Mouse (Mus musculus): ENCODE results near the gene Tbrg4.

Tbrg4 gene

DNA sequence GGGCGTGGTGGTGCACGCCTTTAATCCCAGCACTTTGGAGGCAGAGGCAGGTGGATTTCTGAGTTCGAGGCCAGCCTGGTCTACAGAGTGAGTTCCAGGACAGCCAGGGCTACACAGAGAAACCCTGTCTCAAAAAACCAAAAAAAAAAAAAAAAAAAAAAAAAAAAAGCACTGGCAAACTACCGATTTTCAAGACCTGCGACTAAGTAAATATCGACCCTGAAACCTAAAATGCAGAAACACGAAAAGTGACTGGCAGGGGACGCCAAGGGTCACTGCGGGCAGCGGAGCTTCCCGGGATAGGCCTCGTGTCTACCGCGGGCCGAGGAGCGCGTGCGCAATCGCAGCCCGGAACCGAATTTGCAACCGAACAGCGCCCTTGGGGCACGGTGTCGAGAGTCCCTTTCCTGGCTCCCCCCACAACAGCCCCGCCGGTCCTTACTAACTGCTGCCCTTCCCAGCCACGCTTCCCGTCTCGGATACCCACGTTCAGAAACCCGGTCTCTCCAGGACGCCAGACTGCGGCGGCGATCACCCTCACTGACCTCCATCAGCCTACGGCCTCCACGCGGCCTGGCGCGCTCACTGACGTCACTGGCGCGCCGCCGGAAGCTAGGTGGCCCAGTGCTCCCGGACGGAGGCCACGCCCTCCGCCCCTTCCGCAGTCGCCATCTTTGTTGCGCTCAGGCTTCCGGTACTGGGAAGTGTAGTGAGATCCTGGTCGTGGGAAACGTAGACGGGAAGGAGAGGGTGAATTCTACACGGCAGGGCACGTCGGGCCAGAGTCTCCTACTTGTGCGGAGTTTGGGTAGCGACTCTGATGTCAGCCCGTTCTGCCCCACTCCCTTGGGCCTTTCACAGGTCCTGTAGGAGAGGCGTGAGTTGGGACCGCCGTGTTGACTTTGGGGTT, at the start of gene Tbrg4:
Gene Tbrg4, minus strand, starts transcription at position 590 of the 910 bp plus-strand sequence.
- DNase-seq (ENCODE audit: low spot score in 2 of 2), result peak; percentile 88 to 94

DNA sequence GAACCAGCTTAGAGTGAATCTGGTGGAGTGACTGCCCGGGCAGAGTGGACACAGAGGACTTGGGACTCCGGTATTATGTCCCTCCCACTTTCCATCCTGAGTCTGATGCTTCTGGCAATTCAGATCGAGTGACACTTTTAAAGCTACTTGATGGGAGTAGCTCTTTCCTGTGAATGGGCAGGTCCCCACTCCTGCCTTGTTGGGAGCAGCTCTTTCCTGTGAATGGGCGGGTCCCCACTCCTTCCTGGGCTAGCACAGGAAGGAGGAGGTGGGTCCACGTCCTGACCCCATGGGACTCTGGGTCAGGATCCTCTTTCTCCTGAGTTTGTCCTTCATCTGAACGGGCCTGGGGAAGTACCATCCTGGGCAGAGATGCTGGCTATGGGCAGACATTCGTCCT, 49.5 kb upstream of the Tbrg4 start:
- DNase-seq (ENCODE audit: low spot score in 2 of 2), result no peak

DNA sequence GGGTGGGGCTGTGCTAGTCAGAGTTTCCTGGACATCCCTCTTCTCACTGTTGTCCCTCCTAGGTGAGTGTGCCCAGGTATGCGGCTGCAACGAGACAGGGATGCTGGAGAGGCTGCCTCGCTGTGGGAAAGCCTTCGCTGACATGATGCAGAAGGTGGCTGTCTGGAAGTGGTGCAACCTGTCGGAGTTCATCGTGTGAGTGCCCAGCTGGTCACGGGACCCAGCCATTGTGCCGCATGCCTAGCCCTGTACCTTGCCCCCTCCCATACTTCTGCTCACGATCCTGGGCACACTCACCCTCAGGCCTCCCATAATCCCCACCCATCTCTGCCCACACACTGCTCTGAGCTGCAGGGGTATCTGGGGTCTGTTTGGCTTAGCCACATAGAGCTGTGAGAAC, 48.8 kb upstream of the Tbrg4 start:
- no peak for DNase-seq (ENCODE audit: low spot score in 2 of 2)

DNA sequence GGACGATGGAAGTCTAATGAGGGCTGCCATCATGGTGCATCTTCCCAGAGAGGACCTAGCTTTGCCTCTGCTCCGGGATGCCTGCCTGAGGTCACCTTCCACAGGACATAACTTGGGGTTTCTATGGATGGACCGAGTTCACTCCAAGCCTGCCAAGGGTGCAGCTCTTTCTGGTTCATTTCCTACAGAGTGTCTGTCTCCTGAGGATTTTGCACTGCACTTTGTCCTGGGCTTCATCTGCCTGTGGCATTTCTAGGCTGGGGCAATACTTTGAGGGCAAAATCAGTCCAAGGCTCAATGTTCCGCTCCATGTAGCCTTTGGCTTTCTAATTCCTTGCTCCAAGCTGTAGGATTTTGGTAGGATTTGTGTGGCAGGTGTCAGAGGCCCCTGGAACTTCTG, 45.0 kb upstream of the Tbrg4 start:
- no peak for DNase-seq (ENCODE audit: low spot score in 2 of 2)

DNA sequence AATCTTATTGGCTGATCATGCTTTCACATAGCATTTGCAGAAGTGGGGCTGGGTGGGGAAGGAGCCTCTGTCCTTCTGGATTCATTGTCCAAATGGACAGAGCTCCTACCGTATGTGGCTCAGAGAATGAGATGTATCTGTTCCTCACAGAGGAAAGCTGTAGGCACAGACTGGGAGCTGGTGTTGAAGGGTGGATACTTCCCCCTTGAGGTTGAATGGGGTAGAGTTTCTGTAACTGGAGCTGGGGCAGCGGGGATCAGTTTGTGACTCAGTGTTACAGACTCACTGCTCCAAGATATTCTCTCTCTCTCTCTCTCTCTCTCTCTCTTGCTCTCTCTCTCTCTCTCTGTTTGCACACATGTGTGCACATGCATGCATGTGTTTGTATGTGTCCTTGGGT, 44.2 kb upstream of the Tbrg4 start:
- no peak for DNase-seq (ENCODE audit: low spot score in 2 of 2)

DNA sequence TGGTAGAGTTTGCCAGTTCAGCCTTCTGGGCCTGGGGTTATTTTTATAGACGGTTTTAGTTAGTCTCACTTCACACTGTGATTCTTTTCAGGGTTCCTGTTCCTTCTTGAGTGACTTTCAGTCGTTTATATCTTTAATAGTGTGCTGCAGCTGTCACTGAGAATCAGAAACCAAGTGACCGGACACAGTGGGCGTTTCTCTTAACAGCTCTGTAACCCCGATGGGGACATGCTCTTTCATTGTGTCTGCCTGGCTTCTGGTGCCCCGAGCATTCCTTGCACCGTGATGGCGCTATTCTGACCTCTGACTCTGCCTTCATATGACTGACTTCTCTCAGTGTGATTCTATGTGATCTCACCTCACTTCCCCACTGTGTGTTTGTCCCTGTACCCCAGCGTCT, 43.2 kb upstream of the Tbrg4 start:
- no peak for DNase-seq (ENCODE audit: low spot score in 2 of 2)

DNA sequence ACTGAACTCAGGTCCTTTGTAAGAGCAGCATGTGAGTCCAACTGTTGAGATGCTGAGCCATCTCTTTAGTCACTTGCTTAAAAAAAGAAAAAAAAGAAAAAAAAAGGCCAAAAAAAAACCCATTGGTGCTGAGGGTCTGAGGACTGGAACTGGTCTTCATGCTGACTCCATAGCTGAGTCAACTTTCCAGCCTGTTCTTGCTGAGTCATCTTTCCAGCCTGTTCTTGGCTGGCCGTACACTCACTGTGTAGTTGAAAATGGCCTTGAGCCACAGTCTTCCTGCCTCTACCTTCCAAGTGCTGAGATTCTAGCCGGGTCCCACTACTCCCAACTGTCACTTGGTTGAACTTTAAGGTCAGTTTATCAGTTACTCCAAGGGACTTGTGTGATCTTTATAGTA, 40.8 kb upstream of the Tbrg4 start:
- no peak for DNase-seq (ENCODE audit: low spot score in 2 of 2)

DNA sequence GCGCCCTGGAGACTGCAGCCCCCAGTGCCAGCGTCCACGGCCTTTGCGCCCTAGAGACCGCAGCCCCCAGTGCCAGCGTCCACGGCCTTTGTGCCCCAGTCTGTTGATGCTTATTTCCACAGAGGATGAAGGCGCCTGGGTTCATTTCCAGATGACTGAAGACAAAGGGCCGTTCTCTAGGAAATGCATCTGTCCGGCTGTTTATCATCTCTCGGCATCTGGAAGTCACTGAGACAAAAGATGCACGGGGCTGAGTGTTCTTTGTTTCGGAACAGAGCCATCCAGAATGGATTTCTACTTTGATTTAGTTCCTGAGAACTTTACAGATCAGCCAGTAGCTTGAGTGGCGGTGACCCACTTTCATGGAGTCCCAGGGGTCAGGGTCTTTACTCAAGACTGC, 35.3 kb upstream of the Tbrg4 start:
- DNase-seq (ENCODE audit: low spot score in 2 of 2), result no peak

DNA sequence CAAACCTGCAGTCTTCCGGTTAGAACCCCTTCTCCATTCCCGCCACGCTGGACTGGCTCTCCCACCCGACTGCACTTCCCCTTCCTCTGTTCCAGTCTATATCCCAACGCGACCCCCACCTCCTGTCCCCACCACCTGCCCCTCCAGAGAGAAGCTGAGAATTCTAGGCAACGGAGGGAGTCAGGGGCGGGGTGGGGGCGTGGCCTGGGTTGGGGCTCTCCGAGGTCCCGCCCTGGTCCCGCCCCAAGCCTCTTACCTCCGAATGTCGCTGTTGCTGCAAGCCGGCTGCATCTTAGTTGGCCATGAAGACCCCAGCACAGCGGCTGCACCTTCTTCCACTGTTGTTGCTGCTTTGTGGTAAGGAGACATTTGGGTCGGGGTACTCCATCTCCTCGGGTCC, 32.4 kb upstream of the Tbrg4 start, which contains the start of gene Ramp3:
Gene Ramp3, plus strand, starts transcription at position 251 of the 400 bp plus-strand sequence.
- peak in 1 of 2 experiments; percentile 57 for DNase-seq (ENCODE audit: low spot score in 2 of 2)

DNA sequence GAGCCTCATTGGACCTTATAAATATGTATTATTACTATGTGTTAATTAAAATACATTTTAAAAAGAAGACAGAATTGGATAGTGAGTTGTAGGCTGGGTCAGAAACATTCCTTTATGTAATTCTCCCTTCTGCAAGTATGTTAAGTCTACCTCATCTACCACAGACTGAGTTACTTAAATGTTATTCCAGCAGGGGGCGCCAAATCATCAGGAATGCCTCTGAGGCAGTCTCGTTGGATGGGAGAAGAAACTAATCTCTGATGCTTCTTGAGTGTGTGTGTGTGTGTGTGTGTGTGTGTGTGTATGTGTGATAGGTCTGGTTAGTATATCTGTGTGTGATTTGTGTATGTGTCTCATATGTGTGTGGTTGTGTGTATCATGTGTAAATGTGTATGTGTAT, 29.0 kb upstream of the Tbrg4 start:
- DNase-seq (ENCODE audit: low spot score in 2 of 2), result peak; percentile 65 to 87

DNA sequence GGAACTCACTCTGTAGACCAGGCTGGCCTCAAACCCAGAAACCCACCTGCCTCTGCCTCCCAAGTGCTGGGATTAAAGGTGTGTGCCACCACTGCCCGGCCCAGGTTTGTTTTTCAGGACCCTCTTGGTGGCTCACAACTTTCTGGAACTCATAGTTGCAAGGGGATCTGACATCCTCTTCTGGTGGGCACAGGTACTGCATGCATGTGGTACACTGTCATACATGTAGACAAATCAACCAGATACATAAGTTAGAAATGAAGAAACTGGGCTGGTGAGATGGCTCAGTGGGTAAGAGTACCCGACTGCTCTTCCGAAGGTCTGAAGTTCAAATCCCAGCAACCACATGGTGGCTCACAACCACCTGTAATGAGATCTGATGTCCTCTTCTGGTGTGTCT, 27.1 kb upstream of the Tbrg4 start:
- peak in 1 of 2 experiments; percentile 50 for DNase-seq (ENCODE audit: low spot score in 2 of 2)

DNA sequence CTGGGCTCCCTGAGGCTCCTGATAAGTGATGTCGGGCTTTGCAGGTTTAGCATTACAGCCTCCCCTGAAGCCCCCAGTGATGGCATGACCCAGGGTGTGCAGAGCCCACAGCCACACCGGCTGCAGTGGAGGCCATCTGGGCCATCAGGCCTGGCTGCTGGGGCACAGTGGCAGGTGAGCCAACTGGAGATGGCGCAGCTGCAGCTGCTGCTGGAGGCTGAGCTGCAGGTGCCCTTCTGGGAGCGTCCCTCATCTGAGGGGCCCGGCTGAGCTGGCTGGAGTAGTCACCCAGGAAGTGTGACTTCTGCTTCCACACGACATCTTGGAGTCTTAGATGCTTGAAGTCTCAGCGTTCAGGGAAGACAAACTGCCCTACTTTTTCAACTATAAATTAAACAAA, 24.7 kb upstream of the Tbrg4 start:
- no peak for DNase-seq (ENCODE audit: low spot score in 2 of 2)

DNA sequence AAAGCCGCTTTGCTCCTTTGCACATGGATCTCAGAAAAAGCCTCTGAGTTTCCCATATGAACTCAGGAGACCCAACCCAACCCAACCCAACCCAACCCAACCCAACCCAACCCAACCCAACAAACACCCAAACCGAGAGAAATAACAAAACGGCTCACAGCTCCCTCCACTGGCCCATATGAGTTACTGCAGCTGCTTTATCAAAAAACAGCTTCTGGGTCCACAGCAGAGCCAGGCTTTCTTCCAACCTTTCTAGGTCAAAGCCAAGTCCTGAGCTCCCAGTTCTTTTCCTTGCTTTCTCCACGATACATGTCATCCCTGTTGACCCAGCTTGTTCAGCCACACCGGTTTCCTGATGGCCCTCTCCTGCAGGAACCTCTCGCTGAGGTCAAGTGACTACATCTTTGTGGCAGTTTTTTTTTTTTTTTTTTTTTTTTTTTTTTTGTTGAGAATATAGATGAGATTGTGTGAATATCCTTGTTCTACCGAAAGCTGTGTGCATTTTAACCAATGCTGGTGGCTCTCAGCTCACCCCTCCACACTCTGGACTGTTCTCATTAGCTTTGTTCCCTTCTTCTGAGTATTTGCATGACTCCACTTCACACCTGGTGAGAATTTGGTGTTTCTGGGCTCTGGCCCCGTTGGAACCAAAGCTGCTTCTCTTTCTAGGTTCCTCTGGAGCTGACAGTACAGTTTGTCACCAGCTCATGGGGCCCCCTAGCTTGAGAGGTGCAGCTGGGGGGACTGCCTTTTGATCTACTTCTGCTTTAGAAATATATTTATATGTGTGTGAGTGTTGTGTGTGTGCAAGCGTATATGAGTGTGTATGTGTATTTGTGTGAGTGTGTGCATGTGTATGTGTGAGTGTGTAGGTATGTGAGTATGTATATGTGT, 22.2 kb upstream of the Tbrg4 start:
- no peak for DNase-seq (ENCODE audit: low spot score in 2 of 2)

DNA sequence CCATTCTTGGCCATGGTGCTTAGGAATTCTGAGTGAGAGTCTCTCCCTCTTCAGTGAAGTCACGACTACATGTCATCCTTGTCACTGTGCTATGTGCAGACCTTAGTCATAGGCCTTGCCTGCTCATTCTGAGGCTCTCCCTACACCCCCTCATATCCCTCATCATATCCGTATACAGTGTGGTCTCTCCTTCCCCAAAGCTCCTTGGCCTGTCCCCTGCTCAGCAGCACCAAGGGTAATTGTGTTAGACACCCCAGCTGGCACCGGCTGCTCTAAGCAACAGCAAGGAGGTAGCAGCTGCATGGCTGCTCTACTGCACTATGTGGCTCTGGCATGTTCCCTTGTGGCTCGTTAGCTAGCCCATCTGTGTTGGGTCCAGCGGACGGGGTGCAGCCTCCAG, 18.7 kb upstream of the Tbrg4 start:
- no peak for DNase-seq (ENCODE audit: low spot score in 2 of 2)

DNA sequence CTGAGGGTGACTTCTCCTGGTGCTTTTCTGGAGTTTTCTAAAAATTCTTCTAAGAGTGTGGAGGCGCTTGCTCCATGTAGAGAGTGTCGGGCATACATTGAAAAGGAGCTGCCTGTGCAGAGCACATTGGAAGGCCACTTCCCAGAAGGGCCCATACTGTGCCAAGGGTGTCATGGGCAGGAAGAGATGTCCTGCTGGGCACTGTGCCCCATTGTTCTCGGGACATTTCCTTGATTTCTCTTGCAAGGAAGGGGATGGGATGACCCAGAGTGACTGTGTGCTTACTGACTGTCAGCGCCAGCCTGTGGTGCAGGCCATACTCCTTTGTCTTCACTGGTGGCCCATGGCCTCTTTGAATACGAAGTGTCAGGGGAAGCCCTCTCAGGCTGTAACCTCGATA, 13.2 kb upstream of the Tbrg4 start:
- DNase-seq (ENCODE audit: low spot score in 2 of 2), result no peak

DNA sequence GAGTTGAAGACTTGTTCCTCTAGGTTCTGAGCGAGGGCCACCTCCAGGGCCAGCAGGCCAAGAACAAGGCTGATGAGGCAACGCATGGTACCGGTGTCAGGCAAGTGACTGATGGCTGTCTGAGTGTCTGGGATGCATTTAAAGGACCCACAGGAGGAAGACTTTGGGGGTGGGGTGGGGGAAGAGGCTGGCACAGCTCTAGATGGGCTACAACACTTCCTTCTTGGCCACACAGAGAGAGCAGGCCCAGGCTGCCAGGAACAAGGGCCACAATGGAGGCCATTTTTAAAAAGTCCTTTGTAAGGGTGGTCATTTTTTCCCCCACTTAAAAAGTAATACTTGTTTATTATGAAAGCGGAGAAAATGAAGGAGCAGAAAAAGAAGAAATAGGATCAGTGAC, 12.7 kb upstream of the Tbrg4 start, which contains the start of gene Wap:
Gene Wap, minus strand, starts transcription at position 101 of the 400 bp plus-strand sequence.
- DNase-seq (ENCODE audit: low spot score in 2 of 2), result no peak

DNA sequence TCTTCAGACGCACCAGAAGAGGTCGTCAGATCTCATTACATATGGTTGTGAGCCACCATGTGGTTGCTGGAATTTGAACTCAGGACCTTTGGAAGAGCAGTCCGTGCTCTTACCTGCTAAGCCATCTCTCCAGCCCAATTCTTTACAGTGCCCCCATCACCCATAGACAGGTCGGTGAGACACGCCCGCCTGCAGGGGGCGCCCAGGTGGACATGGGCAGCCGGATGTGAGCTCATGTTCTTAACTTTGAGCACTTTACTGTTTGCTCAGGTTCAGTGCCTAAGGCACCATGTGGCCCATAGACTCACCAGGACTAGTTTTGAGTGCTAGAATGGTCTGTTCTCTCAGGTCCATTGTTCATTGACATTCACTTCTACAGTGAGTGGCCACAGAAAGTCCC, 10.3 kb upstream of the Tbrg4 start:
- peak in 1 of 2 experiments; percentile 58 for DNase-seq (ENCODE audit: low spot score in 2 of 2)

DNA sequence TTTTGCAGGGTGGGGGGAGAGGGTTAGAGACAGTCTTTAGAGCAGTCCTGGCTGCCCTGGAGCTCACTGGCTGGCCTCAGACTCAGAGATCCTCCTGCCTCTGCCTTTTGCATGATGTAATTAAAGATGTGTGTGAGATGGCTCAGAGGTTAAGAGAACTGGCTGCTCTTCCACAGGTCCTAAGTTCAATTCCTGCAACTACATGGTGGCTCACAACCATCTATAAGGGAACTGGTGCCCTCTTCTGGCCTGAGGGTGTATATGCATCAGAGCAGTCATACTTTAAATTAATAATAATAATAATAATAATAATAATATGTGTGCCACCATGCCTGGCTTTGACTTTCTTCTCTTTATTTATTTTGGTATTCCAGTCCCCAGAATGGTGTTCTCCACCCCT, 3.8 kb upstream of the Tbrg4 start:
- peak; percentile 34 to 68 for DNase-seq (ENCODE audit: low spot score in 2 of 2)

DNA sequence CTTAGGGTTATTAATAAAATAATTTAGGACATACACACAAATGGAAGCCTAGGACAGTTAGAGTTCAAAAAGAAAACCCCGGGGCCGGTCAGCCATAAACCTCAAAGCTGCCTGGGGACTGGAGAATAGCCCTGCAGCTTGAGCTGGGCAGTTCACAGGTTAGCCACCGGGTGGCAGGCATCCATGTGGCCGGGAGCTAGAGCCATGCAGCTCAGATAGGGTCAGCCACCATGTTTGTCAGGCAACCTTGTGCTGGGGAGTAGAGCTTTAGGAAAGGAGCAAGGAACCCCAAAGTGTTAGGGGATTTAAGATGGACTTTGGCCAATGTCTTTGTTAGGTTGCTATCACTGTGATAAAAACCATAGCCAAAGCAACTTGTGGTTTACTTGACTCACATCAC, 2.7 kb upstream of the Tbrg4 start:
- peak; percentile 62 to 83 for DNase-seq (ENCODE audit: low spot score in 2 of 2)

DNA sequence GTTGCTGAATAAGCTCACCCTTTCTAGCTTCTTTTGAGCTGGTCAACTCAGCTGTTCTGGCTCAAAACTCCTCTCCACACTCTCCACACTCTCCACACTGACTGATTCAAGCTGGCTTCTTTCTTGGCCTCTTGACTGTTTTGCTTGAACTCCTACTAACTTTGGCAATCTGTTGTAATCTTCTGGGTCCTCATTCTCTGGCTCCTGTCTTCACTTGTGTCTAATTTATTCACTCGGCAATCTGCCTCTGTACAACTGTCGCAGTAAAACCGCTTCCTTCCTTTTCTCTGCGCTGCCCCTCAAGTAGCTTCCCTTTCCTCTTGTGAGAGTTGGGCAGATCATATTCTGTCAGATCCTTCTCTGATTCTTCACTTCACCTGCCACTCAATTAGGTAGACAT, 1.9 kb upstream of the Tbrg4 start:
- peak in 1 of 2 experiments; percentile 46 for DNase-seq (ENCODE audit: low spot score in 2 of 2)

DNA sequence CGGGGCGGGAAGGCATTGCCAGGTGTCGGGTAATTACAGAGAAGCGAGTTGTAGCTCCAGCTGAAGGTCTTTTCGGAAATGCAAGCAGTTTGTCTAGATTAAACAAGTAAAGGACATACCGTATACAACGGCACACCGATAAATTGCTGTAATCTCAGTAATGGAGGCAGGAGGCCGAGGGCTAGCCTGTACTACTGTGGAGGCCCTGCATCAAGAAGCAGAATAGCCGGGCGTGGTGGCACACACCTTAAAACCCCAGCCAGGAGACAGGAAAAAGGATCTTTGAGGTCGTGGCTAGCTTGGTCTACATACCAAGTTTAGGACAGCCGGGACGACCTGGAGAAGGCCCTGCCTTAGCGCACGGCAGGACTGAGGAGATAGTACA, 513 bp upstream of the Tbrg4 start:
- DNase-seq (ENCODE audit: low spot score in 2 of 2), result no peak

DNA sequence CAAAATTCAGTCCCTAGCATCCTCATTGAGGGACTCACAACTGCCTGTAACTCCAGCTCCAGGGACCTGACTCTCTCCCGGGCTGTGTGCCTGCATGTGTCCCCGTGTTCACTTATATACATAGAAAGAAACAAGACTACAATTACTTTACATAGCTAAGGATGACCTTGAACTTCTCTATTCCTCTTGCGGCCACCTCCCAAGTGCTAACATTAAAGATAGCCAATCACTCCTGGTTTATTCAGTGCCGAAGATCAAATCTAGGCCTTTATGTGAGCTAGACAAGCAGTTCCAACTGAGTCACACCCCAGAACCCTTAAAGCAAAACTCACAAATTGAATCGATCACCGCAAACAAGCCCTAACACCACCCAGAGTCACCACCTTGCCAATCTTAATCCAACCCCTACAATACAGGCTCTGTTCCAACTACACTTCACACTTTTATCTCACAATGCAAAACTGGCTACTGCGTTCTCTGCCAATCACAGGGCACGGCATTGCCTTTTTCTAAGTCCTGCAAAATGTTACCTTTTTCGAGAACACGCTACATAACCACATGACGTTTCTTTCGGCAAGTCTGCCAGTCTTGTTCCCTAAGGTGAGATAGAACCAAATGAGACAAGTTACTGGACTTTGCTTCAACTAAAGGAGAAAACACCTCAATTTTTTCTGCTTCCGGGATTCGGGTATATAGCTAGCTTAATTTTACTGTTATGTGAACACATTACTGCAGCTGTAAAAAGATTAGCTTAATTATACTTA, 1.1 kb downstream of the Tbrg4 start:
- no peak for DNase-seq (ENCODE audit: low spot score in 2 of 2)
